Mouse (Mus musculus): ENCODE results near the gene 1700042G07Rik. TPM values are rescaled to one million over a fixed set of nuclear protein-coding genes. Genes with fewer than 3 reads are reported as not detected.

The 1700042G07Rik gene
- not detected in 2 replicates for polyA plus RNA-seq (2014; fragmentation: Nextera tagmentation; extraction: Ambion mirVana)

DNA sequence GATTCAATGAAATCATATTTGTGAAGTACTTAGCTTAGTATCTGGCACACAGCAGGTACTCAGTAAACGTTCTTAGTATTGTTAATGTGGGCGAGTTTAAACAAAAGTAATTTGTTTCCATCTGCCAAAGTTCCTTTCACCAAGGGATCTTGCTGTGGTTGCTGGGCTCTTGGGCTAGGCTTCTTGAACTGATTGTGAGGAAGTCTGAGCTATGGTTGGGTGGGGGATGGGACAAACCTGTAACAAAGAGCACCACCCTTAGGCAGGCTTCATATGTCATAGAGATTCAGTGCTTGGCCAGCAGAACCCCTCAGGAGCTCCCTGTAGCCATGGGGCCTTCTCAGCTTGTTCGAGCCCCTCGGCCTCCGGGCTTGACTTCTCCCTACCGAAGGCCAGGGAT lies at the start of gene 1700042G07Rik, which contains the start of gene Gm49337:
TSS of gene 1700042G07Rik (plus strand) at position 301 of the 400 bp plus-strand sequence.
TSS of gene Gm49337 (plus strand) at position 313 of the 400 bp plus-strand sequence.
- Histone ChIP-seq H3K36me3 (ENCODE audit: control insufficient read depth, insufficient read depth, low read length) (no peaks in the 10 kb centered on the region), H3K9me3 (ENCODE audit: control insufficient read depth, low read length) (no peaks in the 10 kb centered on the region), H3K4me2 (replicated peaks; ENCODE audit: low read depth, low read length) (no peak within 1 kb of the TSS), H3K27ac (ENCODE audit: low read depth, low read length) (no peak within 1 kb of the TSS), H3K4me1 (replicated peaks; ENCODE audit: control insufficient read depth, insufficient read depth, low read length) (peaks cover 6% of the 10 kb centered on the region), H3K9ac (ENCODE audit: low read depth, low read length) (no peak within 1 kb of the TSS), H3K27me3 (ENCODE audit: control insufficient read depth, insufficient read depth, low read length) (no peaks in the 10 kb centered on the region), H3K4me3 (ENCODE audit: low read depth, low read length) (no peak within 1 kb of the TSS)
- DNase-seq (ENCODE audit: low spot score) (no peak), ATAC-seq (ENCODE audit: low FRiP score) (no peak)
- 88% methylated on average over 6 of the region's 6 CpGs for WGBS

DNA sequence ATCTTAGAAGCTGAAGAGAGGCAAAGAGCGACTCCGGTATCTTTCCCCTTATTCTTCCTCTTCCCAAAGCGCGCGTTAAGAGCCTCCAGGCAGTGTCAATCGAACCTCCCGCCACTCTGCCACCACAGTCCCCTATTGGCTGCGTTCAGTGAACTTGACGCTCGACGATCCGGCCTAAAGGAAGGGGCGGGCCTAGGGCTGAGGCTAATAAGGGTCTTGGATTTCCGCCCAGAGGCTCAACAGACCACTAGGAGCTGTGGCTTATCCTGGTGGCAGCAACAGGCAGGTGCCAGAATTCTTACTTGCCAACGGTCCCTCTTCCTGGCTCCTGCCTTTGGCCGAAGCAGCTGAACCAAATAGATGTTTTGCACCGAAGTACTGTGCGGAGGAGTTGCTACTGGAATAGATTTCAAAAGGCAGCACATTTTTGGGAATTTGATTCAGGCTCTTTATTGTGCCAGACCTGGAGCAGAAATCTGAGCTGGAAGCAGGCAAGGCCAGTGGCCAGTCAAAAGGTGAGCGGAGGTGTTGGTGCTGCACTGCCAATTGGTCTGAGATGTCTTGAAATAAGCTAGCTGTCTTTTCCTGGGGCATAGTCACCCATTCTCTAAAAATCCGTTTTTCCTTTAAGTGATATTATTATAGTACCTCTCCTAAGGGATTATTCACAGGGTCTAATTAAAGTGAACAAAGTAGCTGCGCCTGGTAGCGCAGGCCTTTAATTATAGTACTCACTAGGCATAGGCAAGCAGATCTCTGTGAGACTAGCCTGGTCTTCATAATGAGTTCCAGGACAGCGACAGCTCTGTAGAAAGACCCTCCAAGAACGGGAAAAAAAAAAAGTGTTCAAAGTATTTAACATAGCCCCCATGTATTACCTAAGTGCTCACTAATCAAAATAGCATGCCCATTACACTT lies 49.3 kb upstream of the 1700042G07Rik start, which contains the start of the genes Rad54l and Pomgnt1:
TSS of gene Rad54l (minus strand) at position 89 of the 918 bp plus-strand sequence.
TSS of gene Pomgnt1 (plus strand) at position 239 of the 918 bp plus-strand sequence.
- peak; percentile 99 for ATAC-seq (ENCODE audit: low FRiP score)
- H3K9me3 ChIP-seq (ENCODE audit: control insufficient read depth, low read length): no peaks in the 10 kb centered on the region
- H3K27ac ChIP-seq (ENCODE audit: low read depth, low read length): no peak within 1 kb of the TSS
- H3K4me3 ChIP-seq (ENCODE audit: low read depth, low read length): peak within 1 kb of the TSS; percentile 47
- peak; percentile 95 for DNase-seq (ENCODE audit: low spot score)
- no peaks in the 10 kb centered on the region for H3K27me3 ChIP-seq (ENCODE audit: control insufficient read depth, insufficient read depth, low read length)
- no peaks in the 10 kb centered on the region for H3K36me3 ChIP-seq (ENCODE audit: control insufficient read depth, insufficient read depth, low read length)
- no peaks in the 10 kb centered on the region for H3K4me1 ChIP-seq (replicated peaks; ENCODE audit: control insufficient read depth, insufficient read depth, low read length)
- WGBS: 8% methylated on average over 24 of the region's 24 CpGs
- H3K9ac ChIP-seq (ENCODE audit: low read depth, low read length): peak within 1 kb of the TSS; percentile 63
- peak within 1 kb of the TSS; percentile 53 for H3K4me2 ChIP-seq (replicated peaks; ENCODE audit: low read depth, low read length)

DNA sequence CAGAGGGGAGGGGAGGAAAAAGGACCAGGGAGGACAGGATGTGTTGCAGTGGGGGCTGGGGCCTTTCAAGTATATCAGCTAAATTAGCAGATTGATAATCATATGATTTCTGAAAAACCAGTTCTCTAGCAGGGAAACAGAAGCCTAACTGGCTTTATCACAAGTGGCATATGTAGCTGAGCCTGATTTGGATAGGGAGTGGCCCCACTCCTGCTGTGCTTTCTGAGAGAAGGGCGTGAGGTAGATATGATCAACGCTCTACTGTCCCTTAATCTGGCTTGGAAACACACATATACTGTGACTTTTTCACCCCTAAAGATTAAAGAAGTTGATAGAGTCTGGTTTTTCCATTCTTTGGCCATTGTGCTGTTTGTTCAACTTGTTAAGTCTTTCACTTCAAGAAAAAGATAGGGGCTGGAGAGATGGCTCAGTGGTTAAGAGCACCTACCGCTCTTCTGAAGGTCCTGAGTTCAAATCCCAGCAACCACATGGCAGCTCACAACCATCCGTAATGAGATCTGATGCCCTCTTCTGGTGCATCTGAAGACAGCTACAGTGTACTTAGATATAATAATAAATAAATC lies 47.3 kb upstream of the 1700042G07Rik start:
- Histone ChIP-seq H3K36me3 (ENCODE audit: control insufficient read depth, insufficient read depth, low read length) (no peaks in the 10 kb centered on the region), H3K4me1 (replicated peaks; ENCODE audit: control insufficient read depth, insufficient read depth, low read length) (no peaks in the 10 kb centered on the region), H3K9ac (ENCODE audit: low read depth, low read length) (no peak overlapping the region), H3K27ac (ENCODE audit: low read depth, low read length) (no peak overlapping the region), H3K4me2 (replicated peaks; ENCODE audit: low read depth, low read length) (no peak overlapping the region), H3K9me3 (ENCODE audit: control insufficient read depth, low read length) (no peaks in the 10 kb centered on the region), H3K27me3 (ENCODE audit: control insufficient read depth, insufficient read depth, low read length) (no peaks in the 10 kb centered on the region), H3K4me3 (ENCODE audit: low read depth, low read length) (no peak overlapping the region)
- 93% methylated on average over 4 of the region's 4 CpGs for WGBS
- DNase-seq (ENCODE audit: low spot score): no peak
- ATAC-seq (ENCODE audit: low FRiP score): no peak

DNA sequence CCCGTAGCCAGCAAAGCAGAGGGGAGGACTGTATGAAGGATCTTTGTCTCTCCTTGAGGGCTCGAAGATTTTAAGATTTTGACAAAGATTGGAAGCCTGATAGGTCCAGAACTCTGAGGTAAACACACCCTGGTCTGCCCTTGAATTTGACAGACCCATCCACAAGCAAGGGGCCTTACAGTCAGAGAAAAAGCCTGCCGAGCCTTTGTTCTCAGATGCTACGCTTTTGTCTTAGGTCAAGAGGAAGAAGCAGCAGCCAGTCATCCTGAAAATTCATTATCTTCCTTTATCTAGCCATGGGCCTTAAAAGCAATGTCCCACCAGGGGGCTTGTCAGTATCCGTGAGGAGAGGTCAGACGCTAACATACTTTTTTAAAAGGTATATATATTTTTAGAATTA lies 45.2 kb upstream of the 1700042G07Rik start:
- Histone ChIP-seq H3K9ac (ENCODE audit: low read depth, low read length) (no peak overlapping the region), H3K27me3 (ENCODE audit: control insufficient read depth, insufficient read depth, low read length) (no peaks in the 10 kb centered on the region), H3K4me3 (ENCODE audit: low read depth, low read length) (no peak overlapping the region), H3K27ac (ENCODE audit: low read depth, low read length) (no peak overlapping the region), H3K4me1 (replicated peaks; ENCODE audit: control insufficient read depth, insufficient read depth, low read length) (no peaks in the 10 kb centered on the region), H3K36me3 (ENCODE audit: control insufficient read depth, insufficient read depth, low read length) (no peaks in the 10 kb centered on the region), H3K9me3 (ENCODE audit: control insufficient read depth, low read length) (no peaks in the 10 kb centered on the region), H3K4me2 (replicated peaks; ENCODE audit: low read depth, low read length) (no peak overlapping the region)
- DNase-seq (ENCODE audit: low spot score): no peak
- 58% methylated on average over 6 of the region's 6 CpGs for WGBS
- no peak for ATAC-seq (ENCODE audit: low FRiP score)

DNA sequence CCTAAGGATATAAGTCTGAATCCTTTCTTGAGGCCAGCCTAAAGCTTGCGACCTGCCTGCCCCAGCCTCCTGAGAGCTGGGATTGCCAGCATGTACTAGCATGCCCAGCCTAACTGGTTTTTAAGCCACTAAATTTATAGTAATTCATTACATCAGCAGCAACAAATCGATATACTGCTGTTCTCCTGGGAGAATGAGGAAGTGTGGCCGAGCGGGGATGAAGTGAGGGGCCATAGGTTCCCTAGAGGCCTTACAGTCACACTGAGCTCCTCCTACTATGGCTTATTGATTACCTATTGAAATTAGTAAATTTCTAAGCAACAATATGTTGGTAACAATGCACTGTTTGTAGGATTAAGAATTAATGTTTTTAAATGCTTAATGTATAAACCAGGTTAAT lies 40.0 kb upstream of the 1700042G07Rik start:
- Histone ChIP-seq H3K36me3 (ENCODE audit: control insufficient read depth, insufficient read depth, low read length) (no peaks in the 10 kb centered on the region), H3K9ac (ENCODE audit: low read depth, low read length) (no peak overlapping the region), H3K4me3 (ENCODE audit: low read depth, low read length) (no peak overlapping the region), H3K4me2 (replicated peaks; ENCODE audit: low read depth, low read length) (no peak overlapping the region), H3K27ac (ENCODE audit: low read depth, low read length) (no peak overlapping the region), H3K4me1 (replicated peaks; ENCODE audit: control insufficient read depth, insufficient read depth, low read length) (no peaks in the 10 kb centered on the region), H3K27me3 (ENCODE audit: control insufficient read depth, insufficient read depth, low read length) (no peaks in the 10 kb centered on the region), H3K9me3 (ENCODE audit: control insufficient read depth, low read length) (no peaks in the 10 kb centered on the region)
- 83% methylated on average over 4 of the region's 4 CpGs for WGBS
- ATAC-seq (ENCODE audit: low FRiP score) (no peak), DNase-seq (ENCODE audit: low spot score) (no peak)

DNA sequence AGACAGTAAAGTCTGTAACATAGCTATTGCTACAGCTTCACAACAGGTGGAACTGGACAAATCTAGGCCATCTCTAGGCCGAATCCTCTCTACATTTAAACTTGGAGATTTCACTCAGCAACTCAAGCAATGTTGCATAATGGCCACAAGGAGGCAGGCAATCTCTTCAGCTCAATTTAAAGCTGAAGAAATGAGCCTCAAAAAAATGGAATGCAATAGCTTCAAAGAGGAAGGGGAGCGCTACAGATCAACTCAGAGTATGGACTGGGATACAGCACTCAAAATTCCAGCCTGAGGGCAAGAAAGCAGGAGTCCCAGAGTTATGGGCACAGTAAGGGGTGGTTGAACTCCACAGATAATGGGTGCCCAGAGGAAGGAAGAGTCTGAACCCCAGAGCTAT lies 38.2 kb upstream of the 1700042G07Rik start:
- Histone ChIP-seq H3K9me3 (ENCODE audit: control insufficient read depth, low read length) (no peaks in the 10 kb centered on the region), H3K4me2 (replicated peaks; ENCODE audit: low read depth, low read length) (no peak overlapping the region), H3K27ac (ENCODE audit: low read depth, low read length) (no peak overlapping the region), H3K9ac (ENCODE audit: low read depth, low read length) (no peak overlapping the region), H3K4me1 (replicated peaks; ENCODE audit: control insufficient read depth, insufficient read depth, low read length) (no peaks in the 10 kb centered on the region), H3K27me3 (ENCODE audit: control insufficient read depth, insufficient read depth, low read length) (no peaks in the 10 kb centered on the region), H3K4me3 (ENCODE audit: low read depth, low read length) (no peak overlapping the region), H3K36me3 (ENCODE audit: control insufficient read depth, insufficient read depth, low read length) (no peaks in the 10 kb centered on the region)
- WGBS: 45% methylated on average over 2 of the region's 2 CpGs
- DNase-seq (ENCODE audit: low spot score): peak; percentile 52
- no peak for ATAC-seq (ENCODE audit: low FRiP score)

DNA sequence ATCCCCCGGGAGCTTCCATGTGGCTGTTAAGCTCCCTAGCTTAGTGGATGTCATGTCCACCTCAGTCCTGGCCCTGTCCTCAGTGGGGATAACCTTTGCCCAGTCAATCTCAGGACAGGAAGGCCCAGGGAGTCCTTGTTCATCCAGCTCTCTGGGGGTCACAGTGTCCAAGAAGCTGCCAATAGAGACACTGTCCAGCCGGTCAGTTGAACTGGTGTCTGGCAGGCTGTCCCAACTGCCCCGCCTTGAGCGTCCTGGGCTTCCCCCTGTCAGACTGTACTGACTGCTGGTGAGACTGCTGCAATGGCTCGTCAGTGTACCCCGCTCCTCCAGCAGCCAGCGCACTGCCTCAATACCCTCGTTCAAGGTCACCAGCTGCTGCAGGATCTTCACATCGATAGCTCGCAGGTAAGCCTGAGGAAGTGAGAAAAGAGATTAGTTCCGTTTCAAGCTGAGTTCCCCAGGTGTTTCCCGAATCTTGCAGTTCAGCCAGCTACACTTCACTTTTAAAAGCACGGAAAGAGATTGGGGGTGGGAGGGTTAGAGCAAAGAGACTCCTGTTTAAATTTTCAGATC lies 35.7 kb upstream of the 1700042G07Rik start:
- 49% methylated on average over 13 of the region's 13 CpGs for WGBS
- no peak overlapping the region for H3K4me3 ChIP-seq (ENCODE audit: low read depth, low read length)
- no peaks in the 10 kb centered on the region for H3K4me1 ChIP-seq (replicated peaks; ENCODE audit: control insufficient read depth, insufficient read depth, low read length)
- ATAC-seq (ENCODE audit: low FRiP score) (no peak), DNase-seq (ENCODE audit: low spot score) (no peak)
- H3K27ac ChIP-seq (ENCODE audit: low read depth, low read length): no peak overlapping the region
- H3K9ac ChIP-seq (ENCODE audit: low read depth, low read length): no peak overlapping the region
- H3K4me2 ChIP-seq (replicated peaks; ENCODE audit: low read depth, low read length): no peak overlapping the region
- no peaks in the 10 kb centered on the region for H3K9me3 ChIP-seq (ENCODE audit: control insufficient read depth, low read length)
- no peaks in the 10 kb centered on the region for H3K36me3 ChIP-seq (ENCODE audit: control insufficient read depth, insufficient read depth, low read length)
- H3K27me3 ChIP-seq (ENCODE audit: control insufficient read depth, insufficient read depth, low read length): no peaks in the 10 kb centered on the region

DNA sequence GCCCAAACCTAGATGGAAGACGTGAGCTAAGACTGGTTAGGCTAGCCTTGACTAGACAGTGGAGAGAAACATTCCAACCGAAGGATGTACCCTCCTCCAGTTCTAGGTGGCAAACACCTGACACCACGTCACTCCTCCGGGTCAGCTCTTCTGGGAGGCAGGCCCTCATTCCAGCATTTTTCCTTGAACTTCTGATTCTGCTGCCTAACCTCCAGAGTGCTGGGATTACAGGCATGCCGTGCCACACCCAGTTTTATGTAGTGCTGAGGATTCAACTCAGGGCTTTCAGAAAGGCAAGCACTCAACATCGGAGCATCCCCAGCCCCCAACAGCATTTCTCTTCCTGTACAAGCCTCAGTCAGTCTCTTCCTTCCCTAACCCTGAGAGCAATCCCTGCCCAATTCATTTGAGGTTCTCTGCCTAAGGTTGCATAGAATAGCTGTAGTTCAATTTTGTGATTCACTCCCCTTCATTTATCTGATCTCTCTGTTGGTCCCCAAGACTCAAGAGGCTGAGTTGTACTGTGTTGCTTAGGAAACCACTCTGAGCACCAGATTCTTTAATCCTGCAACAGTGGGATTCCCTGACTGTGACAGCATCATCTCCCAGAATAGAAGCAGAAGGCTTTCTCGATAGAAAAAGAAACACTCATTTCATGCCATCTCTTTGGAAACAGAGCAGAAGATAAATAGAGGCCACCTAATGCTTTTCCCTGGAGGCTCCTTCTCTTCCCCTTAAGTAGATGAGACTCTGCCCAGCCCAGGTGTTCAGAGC lies 32.2 kb upstream of the 1700042G07Rik start:
- H3K4me2 ChIP-seq (replicated peaks; ENCODE audit: low read depth, low read length): no peak overlapping the region
- H3K36me3 ChIP-seq (ENCODE audit: control insufficient read depth, insufficient read depth, low read length): no peaks in the 10 kb centered on the region
- 85% methylated on average over 7 of the region's 7 CpGs for WGBS
- H3K4me1 ChIP-seq (replicated peaks; ENCODE audit: control insufficient read depth, insufficient read depth, low read length): no peaks in the 10 kb centered on the region
- no peak overlapping the region for H3K4me3 ChIP-seq (ENCODE audit: low read depth, low read length)
- DNase-seq (ENCODE audit: low spot score) (no peak), ATAC-seq (ENCODE audit: low FRiP score) (no peak)
- H3K27ac ChIP-seq (ENCODE audit: low read depth, low read length): no peak overlapping the region
- no peaks in the 10 kb centered on the region for H3K9me3 ChIP-seq (ENCODE audit: control insufficient read depth, low read length)
- H3K9ac ChIP-seq (ENCODE audit: low read depth, low read length): no peak overlapping the region
- H3K27me3 ChIP-seq (ENCODE audit: control insufficient read depth, insufficient read depth, low read length): peaks cover 2% of the 10 kb centered on the region; the same call in 1 of the 2 replicates

Measured in hindbrain, embryonic 11.5 days (tissue).